Mouse (Mus musculus) c-Kit-positive CD71-positive TER-119-positive erythroid progenitor cells, embryonic 14.5 days (primary cell): ENCODE measurements at regions not wholly inside any gene's neighbourhood (a gene's known extent, or its start where the extent isn't known, plus 50 kb on each side); places are given as distances from the start of the nearest gene placed in this dataset.

ENCODE experiments used
- DNase-seq: peaks from one replicate; pipeline ENCODE4 v3.0.0-alpha.2; 2013; ENCODE audit warnings: low spot score

DNA sequence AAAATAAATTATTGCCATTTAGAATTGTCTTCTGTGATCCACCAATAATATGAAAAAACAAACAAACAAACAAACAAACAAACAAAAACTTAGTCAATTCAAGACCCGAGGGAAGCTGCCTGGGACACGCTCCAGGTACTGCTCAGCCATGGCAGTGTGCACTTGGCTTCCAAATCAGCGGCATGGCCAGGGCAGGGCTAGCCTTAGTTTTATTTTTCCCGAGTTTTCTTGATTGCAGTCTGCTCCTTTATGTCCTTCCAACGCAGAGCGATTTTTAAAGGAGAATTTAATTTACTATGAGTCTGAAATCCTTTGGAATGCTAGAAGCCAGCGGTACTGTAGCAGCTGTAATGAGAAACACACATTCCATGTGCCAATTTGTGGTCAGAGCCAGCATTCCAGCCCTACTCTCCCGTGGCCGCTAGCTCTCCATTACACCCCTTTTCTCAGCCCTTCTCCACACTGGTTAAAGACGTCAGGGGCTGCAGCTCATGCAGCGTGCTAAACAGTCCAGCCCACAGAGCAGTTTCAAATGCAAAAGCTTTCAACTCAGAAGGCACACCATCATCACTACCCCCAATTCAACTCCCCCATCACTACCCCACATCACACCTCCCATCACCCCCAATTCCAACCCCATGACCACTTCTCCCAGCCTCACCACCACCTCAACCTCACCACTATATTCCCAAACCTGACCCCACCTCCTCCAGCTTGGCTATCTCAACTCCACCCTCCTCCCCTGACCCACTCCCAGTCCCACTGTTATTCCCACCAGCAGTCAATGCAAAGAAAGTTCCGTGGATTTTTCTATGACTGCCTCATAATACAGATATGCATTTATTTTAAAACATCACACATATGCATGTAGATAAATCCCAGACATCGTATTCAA is 187.9 kb upstream of the Gas1 start:
- no peak for DNase-seq

- no peak for DNase-seq
Measured at GRCm38 (mm10) chr13:60369216-60369615, 192.1 kb upstream of the Gas1 start.

GRCm38 (mm10) chr13:60371656-60372055 is 194.5 kb upstream of the Gas1 start:
- no peak for DNase-seq

GRCm38 (mm10) chr13:60376705-60377104 is 199.5 kb upstream of the Gas1 start:
- DNase-seq, result no peak

GRCm38 (mm10) chr13:60382855-60383254 is 205.7 kb upstream of the Gas1 start:
- no peak for DNase-seq

DNA sequence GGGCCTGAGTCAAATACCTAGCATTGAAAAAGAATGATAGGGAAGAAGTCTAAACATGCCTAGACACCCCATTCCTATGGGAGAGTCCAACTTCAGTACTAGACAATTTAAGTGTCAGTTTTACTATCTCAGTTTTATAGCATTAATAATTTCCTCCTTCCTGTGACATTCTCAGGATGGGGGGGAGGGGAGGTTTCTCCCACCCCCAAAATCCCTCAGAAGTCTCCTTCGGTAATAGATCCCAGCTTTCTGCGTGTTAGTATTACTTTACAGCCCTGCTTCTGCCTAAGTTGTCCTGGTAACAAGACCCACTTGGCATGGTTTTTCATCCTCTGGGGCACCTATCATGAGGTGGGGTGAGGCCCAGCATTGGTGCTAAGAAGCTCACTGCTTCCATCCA is 202.9 kb upstream of the Dapk1 start:
- DNase-seq, result no peak

DNA sequence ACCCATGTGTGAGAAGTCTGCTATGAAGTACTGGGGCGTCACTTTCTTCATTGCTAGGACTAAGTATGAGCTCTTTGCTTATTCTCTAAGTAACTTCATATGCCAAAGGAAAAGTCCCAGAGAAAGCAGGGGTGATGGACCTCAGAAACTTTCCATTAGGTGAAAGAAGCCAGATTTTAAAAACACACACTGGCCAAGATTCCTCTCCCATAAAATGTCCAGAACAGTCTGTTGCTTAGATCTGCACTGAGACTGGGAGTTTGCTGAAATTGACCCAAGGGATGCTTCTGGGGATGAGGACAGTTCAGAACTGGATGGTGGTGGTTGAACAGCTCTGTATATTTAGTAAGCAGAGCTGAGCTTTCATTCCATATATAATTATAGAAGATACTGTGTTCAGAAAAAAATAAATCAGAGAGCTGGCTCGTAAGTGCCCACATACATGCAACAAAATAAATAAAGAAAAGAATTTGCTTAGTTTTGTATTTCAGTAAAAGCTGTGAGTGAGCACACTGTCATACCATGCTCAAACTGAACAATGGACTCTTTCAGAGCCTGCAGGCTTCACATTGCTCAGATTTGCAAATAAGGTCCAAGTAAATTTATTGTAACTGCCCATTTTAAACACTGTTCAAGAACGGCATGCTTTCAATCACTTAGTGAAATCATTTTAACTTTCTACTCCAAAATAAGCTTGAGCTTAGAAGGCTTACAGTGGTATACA is 200.8 kb upstream of the Dapk1 start:
- DNase-seq, result no peak

GRCm38 (mm10) chr13:60403471-60403870 is 198.3 kb upstream of the Dapk1 start:
- no peak for DNase-seq

- no peak for DNase-seq
Measured at GRCm38 (mm10) chr13:60407344-60407743, 194.4 kb upstream of the Dapk1 start.

DNA sequence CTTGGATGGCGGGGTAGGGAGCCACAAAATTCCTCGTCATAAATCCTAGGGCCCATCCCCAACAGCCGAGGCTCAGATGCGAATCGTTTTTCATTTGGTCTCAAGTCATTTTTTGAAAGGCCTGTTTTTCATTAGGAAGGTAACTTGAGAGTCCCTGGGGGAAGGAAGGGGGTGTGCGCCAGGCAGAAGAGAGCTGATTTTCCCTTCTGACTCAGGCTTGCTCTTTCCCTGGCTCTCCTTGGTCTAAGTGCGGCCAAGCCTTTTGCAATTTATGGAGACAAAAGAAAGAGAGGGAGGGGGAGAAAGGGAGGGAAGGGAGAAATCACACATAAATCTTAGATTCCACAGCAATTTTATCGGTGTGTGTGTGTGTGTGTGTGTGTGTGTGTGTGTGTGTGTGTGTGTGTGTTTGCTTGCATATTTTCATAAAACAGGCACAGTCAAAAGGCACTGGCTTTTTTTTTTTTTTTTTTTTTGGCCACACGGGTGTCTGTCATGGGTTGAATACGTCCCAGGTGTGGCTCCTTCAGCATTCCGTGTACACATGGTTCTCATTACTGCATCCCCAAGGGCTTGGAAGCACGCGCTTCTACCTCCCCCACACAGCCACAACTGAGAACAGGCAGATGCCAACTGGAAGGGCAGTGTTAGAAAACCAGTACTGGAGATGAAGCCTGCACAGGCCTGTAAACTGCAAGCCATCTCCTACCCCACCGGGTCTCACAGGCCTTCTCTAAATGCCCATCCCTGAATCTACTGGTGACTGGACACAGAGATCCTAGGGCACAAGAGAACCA is 191.8 kb upstream of the Dapk1 start:
- DNase-seq, result no peak

GRCm38 (mm10) chr13:60416024-60416423 is 185.7 kb upstream of the Dapk1 start:
- no peak for DNase-seq

DNA sequence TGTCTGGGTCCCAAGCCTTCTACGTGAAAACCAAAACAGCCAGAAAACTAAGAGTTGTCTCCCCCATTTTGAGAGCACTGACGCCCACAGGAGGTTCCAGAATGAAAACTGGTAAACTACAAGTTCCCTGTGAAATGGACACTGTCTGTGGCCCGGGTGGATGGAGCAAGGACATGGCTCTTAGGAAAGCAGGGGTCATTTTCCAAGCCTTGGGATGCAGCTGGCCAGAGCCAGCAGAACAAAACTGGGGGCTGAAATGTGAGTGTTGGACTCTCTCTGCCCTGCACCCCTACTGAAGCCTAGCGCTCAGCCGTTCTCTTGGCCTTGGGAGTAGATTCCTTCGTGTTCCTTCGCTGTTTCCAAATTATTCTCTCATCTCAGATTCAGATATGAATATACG is 184.7 kb upstream of the Dapk1 start:
- no peak for DNase-seq

- no peak for DNase-seq
Measured at GRCm38 (mm10) chr13:60417436-60418158, 184.2 kb upstream of the Dapk1 start.

DNA sequence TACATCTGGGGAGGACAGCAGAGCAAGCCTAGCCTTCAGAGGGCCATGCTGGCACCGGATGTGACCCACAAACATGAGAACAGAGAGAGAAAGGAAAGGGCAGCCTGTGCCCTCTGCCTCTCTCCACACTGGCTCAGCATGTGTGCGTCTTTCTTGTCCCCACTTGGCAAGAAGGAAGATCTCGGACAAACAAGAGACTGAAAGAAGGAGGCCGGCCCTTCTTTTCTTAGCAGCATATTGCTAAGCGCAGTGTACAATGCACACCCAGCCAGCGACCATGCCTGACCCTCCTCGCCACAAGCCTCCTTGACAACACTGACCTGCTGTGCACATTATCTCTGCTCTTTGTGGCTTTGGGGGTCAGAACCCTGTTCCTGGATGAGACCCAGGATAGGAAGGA is 181.4 kb upstream of the Dapk1 start:
- DNase-seq, result no peak

GRCm38 (mm10) chr13:60420842-60421696 is 180.7 kb upstream of the Dapk1 start:
- DNase-seq, result no peak

GRCm38 (mm10) chr13:60424267-60424666 is 177.5 kb upstream of the Dapk1 start:
- no peak for DNase-seq

DNA sequence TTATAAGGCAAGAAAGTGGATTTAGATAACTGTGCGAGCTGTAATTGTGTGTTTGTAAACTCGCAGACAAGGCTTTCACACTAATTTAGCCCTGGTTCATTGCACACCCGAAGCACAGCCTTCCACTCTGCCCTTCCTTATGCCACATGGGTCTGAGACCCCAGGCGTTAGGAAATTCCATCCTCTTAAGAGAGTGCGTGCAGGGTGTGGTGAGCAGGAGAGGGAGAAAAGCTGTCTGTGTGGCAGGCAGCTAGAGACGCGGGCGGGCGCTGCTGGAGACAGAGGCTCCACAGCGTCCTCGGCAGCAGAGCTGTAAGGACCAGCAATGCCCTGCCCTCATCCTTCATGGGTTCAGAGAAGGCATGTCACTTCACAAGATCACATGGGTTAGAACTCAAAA is 176.6 kb upstream of the Dapk1 start:
- DNase-seq, result no peak

DNA sequence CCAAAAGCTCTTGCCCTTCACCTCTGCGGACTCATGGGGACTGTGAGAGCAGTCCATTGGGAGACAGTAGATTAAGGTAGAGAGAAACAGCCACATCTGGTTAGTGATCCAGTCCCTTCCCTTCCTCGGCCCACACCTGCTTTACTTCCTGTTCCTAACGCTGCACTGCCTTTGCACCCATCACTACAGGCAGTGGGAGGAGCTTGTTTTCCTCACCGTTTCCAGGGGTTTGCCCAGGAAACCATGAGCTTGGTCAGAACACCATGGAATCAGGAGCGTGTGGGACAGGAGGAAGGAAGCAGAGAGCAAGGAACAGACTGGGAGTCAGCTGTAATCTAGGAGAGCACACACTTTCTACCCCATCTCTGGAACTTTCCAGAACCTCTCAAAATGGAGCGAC is 176.2 kb upstream of the Dapk1 start:
- no peak for DNase-seq

- no peak for DNase-seq
Measured at GRCm38 (mm10) chr13:60426192-60426840, 175.4 kb upstream of the Dapk1 start.

DNA sequence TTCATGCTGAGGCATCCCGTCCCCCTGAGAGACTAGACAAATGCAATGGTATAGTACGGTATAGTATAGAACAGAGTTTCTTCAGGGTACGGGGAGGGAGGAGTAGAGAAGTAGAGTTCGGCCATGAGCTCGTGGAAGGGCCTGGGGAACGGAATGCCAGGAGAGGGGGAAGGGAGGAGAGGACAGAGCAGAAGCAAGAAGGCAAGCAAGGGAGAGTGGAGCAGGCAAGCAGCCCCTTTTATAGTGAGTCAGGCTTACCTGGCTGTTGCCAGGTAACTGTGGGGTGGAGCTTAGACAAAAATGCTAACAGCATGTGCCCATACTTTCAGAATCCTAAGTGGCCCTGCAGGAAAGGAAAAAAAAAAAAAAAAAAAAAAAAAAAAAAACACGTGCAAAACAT is 174.7 kb upstream of the Dapk1 start:
- DNase-seq, result no peak
